Mouse (Mus musculus) brain, embryonic 18.5 days (tissue): Measurements from ENCODE around the gene Atp5j.

ENCODE experiments used
- DNase-seq: peaks from one replicate; pipeline ENCODE4 v3.0.0-alpha.2; 2012; ENCODE audit warnings: low read depth, low spot score

Gene Atp5j

DNA sequence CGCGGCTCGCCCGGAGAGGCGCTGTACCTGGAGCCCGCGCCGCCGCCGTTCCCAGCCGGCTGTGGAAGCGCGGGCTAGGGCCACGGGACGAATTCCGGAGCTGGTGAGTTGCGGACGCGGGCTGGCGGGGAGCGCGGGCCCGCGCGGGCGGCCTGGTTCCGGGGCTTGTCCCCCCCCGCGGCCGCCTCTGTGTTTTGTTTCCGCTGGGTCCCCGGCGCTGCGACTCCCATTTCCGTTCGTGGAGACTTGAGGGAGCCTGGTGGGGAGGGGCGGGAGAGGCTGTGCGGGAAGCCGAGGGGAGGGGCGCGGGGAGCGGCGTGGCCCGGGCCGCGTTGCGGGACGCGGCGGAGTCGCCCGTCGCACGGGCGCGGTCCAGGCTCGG lies at the start of gene Atp5j:
Atp5j (minus strand) TSS at position 185 of the 382 bp plus-strand sequence.
- DNase-seq, result peak; percentile 78

DNA sequence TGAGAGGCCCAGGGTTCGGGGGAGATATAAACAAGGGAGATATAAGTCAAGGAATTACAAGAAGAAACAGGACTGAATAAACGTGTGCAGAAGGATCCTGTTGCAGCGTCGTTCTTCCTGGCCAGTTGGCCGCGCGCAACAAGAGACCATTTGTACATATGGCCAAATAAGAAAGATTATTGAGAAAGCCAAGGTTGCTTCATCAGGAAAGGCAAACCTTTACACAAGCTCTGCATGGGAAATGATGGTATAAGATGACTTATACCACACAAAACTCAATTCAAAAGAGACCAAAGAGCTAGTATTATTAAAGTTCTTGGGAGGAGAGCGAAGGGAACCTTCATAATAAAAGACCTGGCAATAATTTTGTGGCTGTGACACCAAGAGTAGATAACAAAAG lies 49.1 kb upstream of the Atp5j start:
- DNase-seq, result no peak

DNA sequence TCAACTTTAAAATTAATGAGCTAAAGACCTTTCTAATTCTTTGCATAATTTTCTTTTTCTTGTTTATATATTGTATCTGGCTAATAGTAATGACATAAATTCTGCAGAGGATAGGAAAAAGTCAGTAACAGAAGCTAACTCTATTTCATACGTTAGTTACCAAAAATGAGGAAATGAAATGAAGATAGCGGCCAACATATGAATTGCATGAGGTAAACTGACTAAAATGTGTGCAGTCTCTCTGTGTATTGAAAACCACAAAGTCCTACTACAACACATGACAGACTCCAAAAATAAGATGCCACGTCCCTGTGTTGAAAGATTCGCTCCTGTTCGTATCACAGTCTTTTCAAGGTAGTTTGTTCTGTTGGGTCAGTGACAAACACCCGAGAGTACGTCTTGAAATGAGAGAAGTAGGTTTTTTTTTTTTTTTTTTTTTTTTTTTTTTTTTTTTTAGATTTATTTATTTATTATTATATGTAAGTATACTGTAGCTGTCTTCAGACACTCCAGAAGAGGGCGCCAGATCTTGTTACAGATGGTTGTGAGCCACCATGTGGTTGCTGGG lies 46.4 kb upstream of the Atp5j start:
- DNase-seq, result no peak

DNA sequence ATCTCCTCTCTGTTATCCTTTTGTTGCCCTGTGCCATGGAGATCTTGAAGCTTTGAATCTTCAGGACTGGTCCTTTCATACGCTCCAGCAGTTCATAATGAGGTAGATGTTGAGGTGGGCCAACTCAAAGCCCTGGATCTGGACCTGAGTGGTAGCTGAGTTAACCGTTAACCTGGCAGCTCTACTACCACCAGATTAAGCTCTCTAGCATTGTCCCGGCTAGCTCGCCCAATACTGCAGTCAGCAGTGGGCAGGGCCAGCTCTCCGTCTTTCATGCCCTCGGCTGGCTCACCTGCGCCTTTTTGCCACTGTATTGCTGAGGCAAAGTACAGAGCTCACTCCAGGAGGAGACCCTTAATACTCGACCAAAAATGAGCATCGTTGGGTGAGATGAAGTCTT lies 45.7 kb upstream of the Atp5j start:
- DNase-seq, result no peak

DNA sequence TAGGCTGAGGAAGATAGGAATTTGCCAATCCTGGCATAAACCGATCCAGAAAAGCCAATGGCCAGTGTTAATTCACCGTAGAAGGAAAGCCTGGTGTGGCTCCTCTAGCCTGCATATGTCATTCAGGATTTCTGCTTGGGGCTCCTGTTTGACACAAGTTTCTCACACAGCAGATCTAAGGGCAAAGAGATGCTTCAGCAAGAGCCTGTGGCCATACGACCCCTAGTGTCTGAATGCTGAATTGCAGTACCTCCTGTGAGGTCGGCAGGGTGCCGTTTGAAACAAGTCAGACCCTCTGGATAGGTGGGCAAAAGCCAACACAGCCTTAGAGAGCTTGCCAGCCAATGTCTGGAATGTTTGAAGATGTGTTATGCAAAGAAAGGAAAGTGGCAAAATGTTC lies 43.7 kb upstream of the Atp5j start:
- DNase-seq, result no peak

GRCm38 (mm10) chr16:84876082-84876481 lies 40.7 kb upstream of the Atp5j start:
- DNase-seq, result no peak

DNA sequence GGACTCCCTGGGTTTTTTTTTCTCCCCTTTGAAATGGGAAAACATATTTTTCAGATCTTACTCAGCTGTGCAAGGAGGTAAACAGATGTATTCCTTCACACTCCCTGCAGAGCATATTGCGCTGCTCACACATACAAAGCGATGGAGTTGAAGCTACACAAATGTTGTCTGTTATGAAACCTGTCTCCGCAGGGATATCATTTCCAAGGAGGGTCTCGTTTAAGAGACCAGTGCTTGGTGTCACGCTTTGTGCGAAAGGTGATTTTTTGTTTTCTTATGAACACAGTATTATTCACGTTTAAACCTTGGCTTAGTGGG lies 40.3 kb upstream of the Atp5j start:
- DNase-seq, result no peak

- no peak for DNase-seq
These were observed 39.7 kb upstream of the Atp5j start for GRCm38 (mm10) chr16:84875012-84875717.

GRCm38 (mm10) chr16:84873805-84874204 lies 38.4 kb upstream of the Atp5j start:
- no peak for DNase-seq

DNA sequence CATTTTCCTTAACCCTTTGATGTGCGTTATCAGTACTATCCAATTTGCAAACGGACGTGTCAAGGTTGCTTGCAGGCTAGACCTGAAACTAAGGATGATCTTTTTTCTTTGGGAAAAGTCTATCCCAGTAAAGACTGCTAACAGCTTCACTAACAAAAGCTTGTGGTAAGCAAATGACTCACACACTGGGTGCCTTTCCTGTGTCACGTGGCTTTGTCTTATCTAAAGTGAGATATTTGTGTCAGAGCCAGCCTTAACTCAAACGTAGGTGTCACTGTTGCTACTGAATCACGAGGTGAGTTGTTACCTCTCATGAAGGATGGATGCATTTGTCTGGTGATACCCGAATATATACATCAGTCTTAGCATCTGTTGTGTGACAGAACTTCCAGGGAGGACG lies 29.2 kb upstream of the Atp5j start:
- no peak for DNase-seq

DNA sequence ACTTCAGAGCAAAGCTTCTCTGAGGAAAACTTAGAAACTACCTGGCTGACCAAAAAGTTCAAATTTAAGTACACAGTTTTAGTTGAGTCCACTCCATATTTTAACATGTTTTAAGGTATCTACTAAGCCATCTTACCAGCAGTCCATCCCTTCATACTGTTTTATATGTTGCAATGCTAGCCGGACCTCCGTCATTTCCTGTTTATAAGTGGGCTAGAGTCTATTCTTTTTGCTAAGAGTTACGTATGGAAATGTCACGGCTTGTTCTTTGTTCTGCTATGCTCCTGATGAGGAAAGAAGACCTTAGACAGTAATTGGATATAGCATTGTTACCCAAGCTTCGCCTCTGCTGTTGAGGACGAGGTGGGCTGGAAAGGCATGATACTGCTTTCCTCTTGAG lies 18.1 kb upstream of the Atp5j start:
- no peak for DNase-seq

DNA sequence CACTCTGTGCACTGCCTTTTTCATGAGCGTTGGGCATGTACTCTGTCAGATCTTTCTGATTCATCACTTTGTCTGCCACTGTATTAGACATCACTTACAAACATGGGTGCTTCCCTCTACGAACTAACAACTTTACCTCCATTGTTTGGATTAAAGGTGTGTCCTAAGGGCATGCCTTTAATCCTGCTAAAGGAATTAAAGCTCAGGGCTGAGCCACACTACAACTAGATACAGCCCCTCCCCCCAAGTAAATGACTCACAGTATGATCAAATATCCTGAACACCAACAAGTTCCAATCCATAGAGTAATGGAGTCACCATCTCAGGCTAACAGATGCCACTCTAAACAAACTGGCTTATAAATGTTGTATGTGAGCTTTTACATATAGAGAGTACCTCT lies 3.2 kb upstream of the Atp5j start:
- no peak for DNase-seq

- DNase-seq, result no peak
These were observed 658 bp upstream of the Atp5j start for GRCm38 (mm10) chr16:84835823-84836743.

DNA sequence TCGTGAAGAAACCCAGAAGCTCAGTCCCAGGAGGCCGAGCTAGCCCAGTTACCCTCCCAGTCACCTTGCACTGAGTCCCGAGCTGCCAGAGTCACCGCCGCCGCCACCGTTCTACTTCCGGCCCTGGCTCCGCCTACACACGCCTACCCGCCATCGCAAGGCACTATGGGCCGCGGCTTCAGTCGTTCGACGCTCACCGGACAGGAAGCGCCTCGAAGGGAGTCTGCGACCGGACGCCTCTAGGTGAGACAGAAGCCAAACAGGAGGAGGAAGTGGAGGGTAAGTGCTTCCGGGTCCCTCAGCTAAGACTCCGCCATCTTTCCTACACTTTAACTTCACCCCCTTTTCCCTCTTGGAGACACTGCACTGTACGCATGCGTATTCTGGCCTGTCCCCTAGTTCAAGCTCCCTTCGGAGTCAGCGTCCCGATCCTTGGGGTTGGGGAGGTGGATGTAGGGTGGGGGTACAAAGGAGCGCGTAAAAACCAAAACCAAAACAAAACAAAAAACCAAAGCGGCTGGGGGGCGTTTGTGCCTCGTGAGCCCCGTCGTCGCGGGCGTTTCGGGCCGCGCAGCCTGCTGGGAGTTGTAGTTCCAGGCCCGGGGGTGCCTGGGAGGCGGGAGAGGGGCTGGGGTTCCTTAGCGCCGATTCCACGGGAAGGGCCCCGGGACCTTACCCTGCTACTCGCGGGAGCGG lies 532 bp downstream of the Atp5j start, which contains the start of gene Gabpa:
Gabpa (plus strand) TSS at position 181 of the 696 bp plus-strand sequence.
- DNase-seq, result peak; percentile 93

- DNase-seq, result no peak
These were observed 1.1 kb downstream of the Atp5j start for GRCm38 (mm10) chr16:84834344-84834743.

DNA sequence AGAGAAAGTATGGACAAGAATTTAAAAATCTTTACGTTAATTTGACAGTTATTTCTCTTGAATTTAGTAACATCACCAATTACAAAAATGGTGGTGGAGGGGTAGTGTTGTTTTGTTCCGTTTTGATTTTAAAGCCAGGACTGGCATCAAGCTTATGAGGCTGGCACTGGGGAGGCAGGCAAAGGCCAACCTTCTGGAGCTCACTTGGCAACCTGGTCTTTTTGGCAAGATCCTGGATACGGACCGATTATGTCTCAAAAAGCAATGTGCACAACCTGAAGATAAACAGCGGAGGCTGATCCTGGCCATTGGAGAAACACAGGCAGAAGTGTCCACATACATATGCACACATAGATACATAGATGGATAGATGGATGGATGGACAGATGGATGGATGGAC lies 2.7 kb downstream of the Atp5j start:
- no peak for DNase-seq

DNA sequence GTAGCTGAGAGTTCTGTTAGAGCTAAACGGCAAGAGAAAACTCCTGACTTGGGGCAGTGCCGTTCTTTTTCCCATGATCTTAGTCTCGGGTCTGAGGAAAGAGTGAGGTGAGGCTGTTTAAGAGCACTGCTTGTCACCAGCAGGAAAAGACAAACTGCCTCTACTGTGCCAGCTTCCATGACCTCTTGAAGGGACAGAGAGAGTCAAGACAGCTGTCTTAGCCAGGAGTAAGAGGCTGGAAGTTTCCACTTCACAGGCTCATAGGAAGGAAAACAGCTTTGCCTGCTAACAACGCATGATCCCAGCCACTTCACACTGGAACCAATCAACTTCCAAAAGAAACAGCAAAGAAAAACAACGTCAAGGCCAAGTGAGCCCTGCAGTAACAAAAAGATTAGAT lies 3.7 kb downstream of the Atp5j start:
- DNase-seq, result no peak

DNA sequence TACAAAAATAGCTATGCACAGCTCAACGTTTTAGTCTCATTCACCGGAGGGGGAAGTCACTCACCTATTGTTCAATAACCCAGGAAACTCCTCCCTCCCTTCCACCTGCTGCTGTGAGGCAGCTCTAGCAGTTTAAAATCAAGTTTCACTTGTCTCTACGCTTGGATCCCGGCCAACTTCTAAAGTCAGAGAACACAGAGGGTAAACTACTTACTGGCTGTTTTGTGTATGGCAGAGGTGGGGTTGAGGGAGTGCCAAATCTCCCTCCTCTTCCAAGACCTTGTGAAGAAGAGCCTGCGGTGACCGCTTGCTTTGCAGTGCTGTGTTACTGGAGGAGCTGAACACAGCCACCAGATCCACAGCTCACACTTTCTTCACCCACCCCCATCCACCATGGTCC lies 10.4 kb downstream of the Atp5j start:
- no peak for DNase-seq

DNA sequence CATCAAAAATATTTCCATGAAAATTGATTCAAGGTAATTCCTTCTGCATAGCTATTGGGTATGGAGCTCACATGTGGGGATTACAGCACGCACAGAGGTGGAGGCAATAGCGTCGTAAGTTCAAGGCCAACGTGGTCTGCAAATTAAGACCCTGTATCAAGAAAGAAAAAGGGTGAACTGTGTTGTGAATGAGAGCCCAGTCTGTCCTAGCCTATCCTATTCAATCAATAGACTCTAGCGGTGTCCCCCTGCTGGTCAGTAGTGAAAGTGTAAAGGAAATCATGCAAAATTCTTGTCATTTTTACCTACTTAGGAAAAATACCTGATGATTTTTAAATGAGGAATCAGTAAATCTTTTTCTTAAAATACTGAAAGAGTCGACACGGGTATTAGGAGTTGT lies 18.0 kb downstream of the Atp5j start:
- DNase-seq, result no peak

GRCm38 (mm10) chr16:84814511-84814910 lies 20.9 kb downstream of the Atp5j start:
- no peak for DNase-seq

- DNase-seq, result no peak
These were observed 21.6 kb downstream of the Atp5j start for GRCm38 (mm10) chr16:84813852-84814251.

DNA sequence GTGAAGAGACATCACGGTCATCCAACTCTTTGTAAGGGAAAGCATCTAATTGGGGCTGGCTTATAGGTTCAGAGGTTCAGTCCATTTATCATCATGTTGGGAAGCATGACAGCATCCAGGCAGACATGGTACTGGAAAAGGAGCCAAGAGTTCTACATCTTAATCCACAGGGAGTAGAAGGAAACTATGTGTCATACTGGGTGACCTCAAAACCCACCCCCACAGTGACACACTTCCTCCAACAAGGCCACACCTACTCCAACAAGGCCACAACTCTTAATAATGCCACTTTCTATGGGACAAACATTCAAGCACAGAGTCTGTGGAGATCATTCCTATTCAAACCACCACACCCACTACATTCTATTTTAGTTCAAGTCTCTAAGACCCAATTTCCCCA lies 25.2 kb downstream of the Atp5j start:
- no peak for DNase-seq
